Mouse (Mus musculus) limb, embryonic 13.5 days (tissue): ENCODE data around the gene Lmo7. TPM values are rescaled to one million over a fixed set of nuclear protein-coding genes. Genes with fewer than 3 reads are reported as not detected.

Experiments used
- ATAC-seq: fragments of 200-750 bp; cut with Nextera tagmentation; 2 replicates; pipeline ENCODE4 v1.8.0; 2017; ENCODE audit warnings: low read depth, moderate number of reproducible peaks, moderate TSS enrichment; ENCODE audit not compliant: low FRiP score
- H3K27ac ChIP-seq: fragments of 300-500 bp; sonication (generic); 2 replicates; pipeline ENCODE4 v1.5.1; 2015; ENCODE audit warnings: inconsistent platforms, mild to moderate bottlenecking, moderate library complexity
- H3K27me3 ChIP-seq: fragments of 300-500 bp; sonication (generic); 2 replicates; pipeline ENCODE4 v1.6.1; 2015; ENCODE audit warnings: mild to moderate bottlenecking, inconsistent platforms
- H3K36me3 ChIP-seq: fragments of 300-500 bp; sonication (generic); 2 replicates; pipeline ENCODE4 v1.6.1; 2015; ENCODE audit warnings: inconsistent platforms, mild to moderate bottlenecking, moderate library complexity
- H3K4me1 ChIP-seq: fragments of 300-500 bp; sonication (generic); 2 replicates; pipeline ENCODE4 v1.6.1; 2015; ENCODE audit warnings: inconsistent platforms
- H3K4me2 ChIP-seq: fragments of 300-500 bp; sonication (generic); replicated peaks from 2 replicates; pipeline ENCODE4 v1.6.1; 2015; ENCODE audit warnings: inconsistent platforms, mild to moderate bottlenecking, moderate library complexity
- H3K4me3 ChIP-seq: fragments of 300-500 bp; sonication (generic); 2 replicates; pipeline ENCODE4 v1.5.1; 2015; ENCODE audit warnings: moderate library complexity, mild to moderate bottlenecking, inconsistent platforms
- H3K9ac ChIP-seq: fragments of 300-500 bp; sonication (generic); 2 replicates; pipeline ENCODE4 v1.6.1; 2015; ENCODE audit warnings: mild to moderate bottlenecking, inconsistent platforms
- H3K9me3 ChIP-seq: fragments of 300-500 bp; sonication (generic); 2 replicates; pipeline ENCODE4 v1.6.1; 2016; ENCODE audit warnings: inconsistent platforms
- WGBS: fragments of 180-500 bp; shearing (Covaris S2); methylation state at CpG from one replicate; pipeline ENCODE4 v1.1.7; 2015; 5-methylcytosine and 5-hydroxymethylcytosine counted together
- polyA plus RNA-seq: library from polyadenylated mRNA; unstranded; fragments of >200 nt; fragmentation: Nextera tagmentation; extraction: Ambion mirVana; gene quantifications from 2 replicates; pipeline ENCODE4 v1.2.1, GENCODE M21; 2015

Lmo7 gene
- polyA plus RNA-seq = 12.2 and 14.4 TPM in 2 replicates

DNA sequence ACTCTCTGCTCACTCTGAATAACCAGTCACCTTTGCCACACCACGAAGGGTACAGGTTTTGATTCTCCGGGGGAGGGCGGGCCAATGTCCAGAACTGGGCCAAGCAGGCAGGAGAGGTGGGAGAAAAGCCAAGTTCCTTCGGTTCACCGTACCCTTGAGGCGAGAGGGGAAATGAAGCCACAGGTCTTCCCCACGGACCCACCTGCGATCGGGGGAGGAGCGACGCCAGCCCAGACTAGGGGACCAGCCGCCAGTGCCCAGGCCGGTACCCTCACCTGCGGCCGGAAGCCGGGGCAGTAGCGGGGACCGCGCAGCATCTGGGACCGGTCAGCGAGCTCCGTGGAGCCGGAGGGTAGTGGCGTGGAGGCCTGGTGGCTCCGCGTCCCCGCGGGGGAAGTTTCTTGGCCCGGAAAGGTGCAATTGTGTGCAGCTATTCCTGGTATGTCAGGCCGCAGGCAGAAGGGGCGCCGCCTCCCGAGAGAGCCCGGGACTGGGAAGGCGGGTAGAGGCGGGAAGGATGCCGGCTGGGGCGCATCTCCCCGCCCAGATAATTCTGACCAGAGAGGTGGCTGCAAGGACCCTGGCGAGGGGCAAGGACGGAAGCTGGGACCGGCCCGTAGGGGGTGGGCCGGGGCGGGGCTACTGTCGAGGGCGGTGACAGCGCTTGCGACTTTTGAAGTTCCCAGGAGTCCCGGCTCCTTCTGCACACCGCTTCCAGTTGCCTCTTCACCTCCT is at the start of gene Lmo7, which contains the start of gene Gm9922:
Lmo7 (plus strand) TSS at position 721 of the 735 bp plus-strand sequence.
Gm9922 (minus strand) TSS at position 578 of the 735 bp plus-strand sequence.
- peak; percentile 85 for ATAC-seq
- peak within 1 kb of the TSS; percentile 62 for H3K9ac ChIP-seq
- peaks cover 24% of the 10 kb centered on the region for H3K27me3 ChIP-seq
- peaks cover 9% of the 10 kb centered on the region for H3K4me1 ChIP-seq
- H3K36me3 ChIP-seq = no peaks in the 10 kb centered on the region
- H3K27ac ChIP-seq = no peak within 1 kb of the TSS
- H3K4me3 ChIP-seq = peak within 1 kb of the TSS; percentile 61
- H3K4me2 ChIP-seq = peak within 1 kb of the TSS; percentile 84
- no peaks in the 10 kb centered on the region for H3K9me3 ChIP-seq
- under 1% methylated on average over 51 of the region's 51 CpGs for WGBS

DNA sequence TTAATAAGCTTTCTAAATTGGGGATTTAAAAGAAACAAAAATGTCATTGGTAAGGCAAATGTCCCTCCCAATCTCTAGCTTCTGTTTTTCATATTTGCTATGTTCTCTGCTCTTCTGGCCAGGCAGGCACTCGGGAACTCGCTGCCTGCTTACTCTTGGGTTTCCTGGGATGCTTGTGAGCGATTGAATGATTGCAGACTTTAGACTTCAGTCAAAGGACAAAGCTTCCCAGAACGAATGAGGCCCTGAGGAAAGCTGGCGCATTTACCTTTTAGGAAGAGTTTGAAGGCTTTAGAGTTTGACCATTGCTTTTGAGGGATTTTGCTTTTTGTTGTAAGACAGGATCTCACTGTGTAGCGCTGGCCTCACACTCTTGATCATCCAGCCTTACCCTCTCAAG is 42.1 kb upstream of the Lmo7 start:
- H3K9me3 ChIP-seq = no peaks in the 10 kb centered on the region
- H3K4me2 ChIP-seq = no peak overlapping the region
- H3K27ac ChIP-seq = no peak overlapping the region
- no peak overlapping the region for H3K4me3 ChIP-seq
- no peak overlapping the region for H3K9ac ChIP-seq
- 88% methylated on average over 6 of the region's 6 CpGs for WGBS
- H3K4me1 ChIP-seq = no peaks in the 10 kb centered on the region
- no peak for ATAC-seq
- H3K36me3 ChIP-seq = peaks cover 5% of the 10 kb centered on the region; the same call in 1 of the 2 replicates
- no peaks in the 10 kb centered on the region for H3K27me3 ChIP-seq

- no peaks in the 10 kb centered on the region for H3K4me1 ChIP-seq
- H3K9ac ChIP-seq = no peak overlapping the region
- no peaks in the 10 kb centered on the region for H3K9me3 ChIP-seq
- H3K4me3 ChIP-seq = no peak overlapping the region
- no peak overlapping the region for H3K4me2 ChIP-seq
- ATAC-seq = no peak
- WGBS = 81% methylated on average over 2 of the region's 2 CpGs
- H3K36me3 ChIP-seq = peaks cover 5% of the 10 kb centered on the region; the same call in 1 of the 2 replicates
- no peaks in the 10 kb centered on the region for H3K27me3 ChIP-seq
- H3K27ac ChIP-seq = no peak overlapping the region
These were observed 41.4 kb upstream of the Lmo7 start for GRCm38 (mm10) chr14:101688406-101688805.

DNA sequence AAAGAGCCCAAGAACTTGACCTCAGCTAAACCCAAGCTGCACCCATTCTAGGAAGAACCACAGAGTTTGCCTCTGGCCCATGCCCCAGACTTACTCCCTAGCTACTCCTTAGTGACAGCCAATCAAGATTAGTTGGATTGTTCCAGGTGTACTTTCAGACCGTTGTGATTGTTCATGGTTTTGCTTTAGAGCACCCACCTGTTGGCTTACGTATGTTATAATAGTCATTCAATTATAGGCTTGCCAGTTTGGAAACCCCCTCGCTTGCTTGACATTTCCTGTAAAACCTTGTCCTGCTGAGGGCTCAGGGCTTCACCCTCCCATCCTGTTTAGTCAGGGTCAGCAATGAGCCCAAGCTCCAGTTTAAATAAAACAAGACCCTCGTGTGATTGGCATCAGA is 25.3 kb upstream of the Lmo7 start:
- WGBS = 72% methylated on average over 4 of the region's 4 CpGs
- no peak for ATAC-seq
- no peaks in the 10 kb centered on the region for H3K36me3 ChIP-seq

GRCm38 (mm10) chr14:101707088-101707487 is 22.7 kb upstream of the Lmo7 start:
- no peaks in the 10 kb centered on the region for H3K4me1 ChIP-seq
- no peak overlapping the region for H3K27ac ChIP-seq
- no peak overlapping the region for H3K9ac ChIP-seq
- H3K4me2 ChIP-seq = no peak overlapping the region
- no peaks in the 10 kb centered on the region for H3K36me3 ChIP-seq
- 86% methylated on average over 5 of the region's 5 CpGs for WGBS
- ATAC-seq = no peak
- H3K9me3 ChIP-seq = no peaks in the 10 kb centered on the region
- no peak overlapping the region for H3K4me3 ChIP-seq
- no peaks in the 10 kb centered on the region for H3K27me3 ChIP-seq

More for the DNA sequence above, 25.3 kb upstream of the Lmo7 start:
- Histone ChIP-seq H3K9me3 (no peaks in the 10 kb centered on the region), H3K4me2 (no peak overlapping the region), H3K27ac (no peak overlapping the region), H3K27me3 (no peaks in the 10 kb centered on the region), H3K9ac (no peak overlapping the region), H3K4me1 (no peaks in the 10 kb centered on the region), H3K4me3 (no peak overlapping the region)

DNA sequence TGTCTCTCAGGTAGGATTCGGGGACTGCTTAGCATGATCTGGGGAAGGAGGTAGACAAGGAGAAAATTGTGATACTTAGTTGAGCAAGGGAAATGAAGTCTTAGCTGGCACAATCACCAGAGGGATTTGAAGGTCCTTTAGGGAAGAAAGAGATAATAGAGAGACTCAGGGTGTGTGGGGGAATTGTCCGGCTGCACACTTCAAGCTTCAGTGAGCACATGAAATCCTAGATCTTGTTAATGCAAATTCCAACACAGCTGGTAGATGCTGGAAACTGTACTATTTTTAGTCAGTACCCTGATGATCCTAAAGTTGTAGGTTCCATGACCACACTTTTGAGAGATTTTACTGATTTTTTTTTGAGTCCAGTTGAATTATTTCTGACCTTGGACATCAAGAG is 15.3 kb upstream of the Lmo7 start:
- H3K36me3 ChIP-seq = no peaks in the 10 kb centered on the region
- H3K4me2 ChIP-seq = no peak overlapping the region
- no peak overlapping the region for H3K9ac ChIP-seq
- no peaks in the 10 kb centered on the region for H3K9me3 ChIP-seq
- no peak for ATAC-seq
- H3K27me3 ChIP-seq = no peaks in the 10 kb centered on the region
- H3K4me3 ChIP-seq = no peak overlapping the region
- 82% methylated on average over 2 of the region's 2 CpGs for WGBS
- no peak overlapping the region for H3K27ac ChIP-seq
- no peaks in the 10 kb centered on the region for H3K4me1 ChIP-seq

GRCm38 (mm10) chr14:101729972-101730692 is 375 bp downstream of the Lmo7 start:
- no peaks in the 10 kb centered on the region for H3K36me3 ChIP-seq
- H3K9me3 ChIP-seq = no peaks in the 10 kb centered on the region
- peak overlapping the region; percentile 84 for H3K4me2 ChIP-seq
- H3K4me1 ChIP-seq = peaks cover 9% of the 10 kb centered on the region
- H3K4me3 ChIP-seq = peak overlapping the region; percentile 61
- peak overlapping the region; percentile 62 for H3K9ac ChIP-seq
- peak; percentile 54 for ATAC-seq
- no peak overlapping the region for H3K27ac ChIP-seq
- WGBS = under 1% methylated on average over 28 of the region's 28 CpGs
- peaks cover 24% of the 10 kb centered on the region for H3K27me3 ChIP-seq

GRCm38 (mm10) chr14:101733542-101734303 is 4.0 kb downstream of the Lmo7 start:
- Histone ChIP-seq H3K36me3 (no peaks in the 10 kb centered on the region), H3K4me1 (peaks cover 6% of the 10 kb centered on the region), H3K4me2 (no peak overlapping the region), H3K9me3 (no peaks in the 10 kb centered on the region), H3K9ac (no peak overlapping the region), H3K27ac (no peak overlapping the region), H3K27me3 (peaks cover 20% of the 10 kb centered on the region), H3K4me3 (no peak overlapping the region)
- 30% methylated on average over 10 of the region's 10 CpGs for WGBS
- ATAC-seq = no peak

DNA sequence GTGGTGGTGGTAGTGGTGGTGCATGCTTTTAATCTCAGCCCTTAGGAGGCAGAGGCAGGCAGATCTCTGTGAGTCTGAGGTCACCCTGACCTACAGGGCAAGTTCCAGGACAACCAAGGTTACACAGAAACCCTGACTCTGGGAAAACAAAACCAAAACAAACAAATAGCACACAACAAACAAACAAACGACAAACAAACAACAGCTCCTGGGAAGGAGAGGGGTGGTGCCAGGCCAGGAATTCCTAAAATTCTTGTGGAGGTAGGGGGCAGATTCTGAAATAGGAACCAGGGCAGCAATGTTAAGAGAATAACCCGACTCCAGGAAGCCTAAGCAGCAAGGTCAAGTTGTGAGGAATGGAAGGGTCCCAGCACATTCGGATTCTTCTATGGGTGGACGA is 7.7 kb downstream of the Lmo7 start:
- H3K4me2 ChIP-seq = no peak overlapping the region
- no peak for ATAC-seq
- H3K36me3 ChIP-seq = no peaks in the 10 kb centered on the region
- no peak overlapping the region for H3K4me3 ChIP-seq
- no peaks in the 10 kb centered on the region for H3K9me3 ChIP-seq
- no peak overlapping the region for H3K27ac ChIP-seq
- no peaks in the 10 kb centered on the region for H3K4me1 ChIP-seq
- 0 out of 2 replicates have a peak, but pooled peaks cover 4% of the 10 kb centered on the region for H3K27me3 ChIP-seq
- 85% methylated on average over 4 of the region's 4 CpGs for WGBS
- no peak overlapping the region for H3K9ac ChIP-seq

GRCm38 (mm10) chr14:101746635-101747034 is 16.9 kb downstream of the Lmo7 start:
- ATAC-seq = peak; percentile 54
- Histone ChIP-seq H3K36me3 (no peaks in the 10 kb centered on the region), H3K27me3 (no peaks in the 10 kb centered on the region), H3K9me3 (no peaks in the 10 kb centered on the region), H3K4me1 (peaks cover 19% of the 10 kb centered on the region), H3K9ac (no peak overlapping the region), H3K4me3 (no peak overlapping the region), H3K27ac (peak overlapping the region; percentile 28; the same call in 1 of the 2 replicates), H3K4me2 (peak overlapping the region; percentile 23; the same call in 1 of the 2 replicates)
- WGBS = 7% methylated on average over 3 of the region's 3 CpGs

GRCm38 (mm10) chr14:101747811-101748210 is 18.1 kb downstream of the Lmo7 start:
- H3K4me3 ChIP-seq = no peak overlapping the region
- ATAC-seq = no peak
- no peaks in the 10 kb centered on the region for H3K27me3 ChIP-seq
- no peak overlapping the region for H3K4me2 ChIP-seq
- H3K9ac ChIP-seq = no peak overlapping the region
- H3K4me1 ChIP-seq = peaks cover 19% of the 10 kb centered on the region
- no peak overlapping the region for H3K27ac ChIP-seq
- no peaks in the 10 kb centered on the region for H3K9me3 ChIP-seq
- H3K36me3 ChIP-seq = no peaks in the 10 kb centered on the region
- 92% methylated on average over 11 of the region's 11 CpGs for WGBS

DNA sequence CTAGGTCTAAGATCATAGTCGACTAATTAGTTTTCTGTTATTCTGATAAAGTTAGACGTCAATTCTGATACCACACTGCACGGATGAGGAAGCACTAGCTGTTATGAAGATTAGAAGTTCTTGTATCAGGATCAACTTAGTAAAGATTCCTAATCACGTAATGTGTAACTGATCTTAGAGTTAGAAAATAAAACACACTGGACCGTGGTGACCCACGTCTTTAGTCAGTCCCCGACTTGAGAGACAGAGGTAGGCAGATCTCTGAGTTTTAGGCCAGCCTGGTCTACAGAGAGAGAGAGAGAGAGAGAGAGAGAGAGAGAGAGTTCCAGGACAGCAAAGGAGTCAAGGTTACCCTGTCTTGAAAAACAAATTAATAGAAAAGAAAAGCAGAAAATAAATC is 18.7 kb downstream of the Lmo7 start:
- H3K9me3 ChIP-seq = no peaks in the 10 kb centered on the region
- H3K4me3 ChIP-seq = no peak overlapping the region
- WGBS = 86% methylated on average over 7 of the region's 7 CpGs
- H3K27ac ChIP-seq = no peak overlapping the region
- no peak for ATAC-seq
- no peak overlapping the region for H3K4me2 ChIP-seq
- no peak overlapping the region for H3K9ac ChIP-seq
- H3K4me1 ChIP-seq = peaks cover 19% of the 10 kb centered on the region
- H3K36me3 ChIP-seq = no peaks in the 10 kb centered on the region
- H3K27me3 ChIP-seq = no peaks in the 10 kb centered on the region
